Mouse (Mus musculus) embryonic fibroblast, embryonic 13.5 days (primary cell): Measurements from ENCODE around the gene Nudt2.

Experiments
- CTCF ChIP-seq: IDR thresholded peaks from 2 replicates; pipeline ENCODE4 v1.5.1; 2011; ENCODE audit warnings: mild to moderate bottlenecking, control low read depth, low read length, moderate library complexity, borderline replicate concordance; ENCODE audit not compliant: insufficient read depth
- POLR2A ChIP-seq: IDR thresholded peaks from 2 replicates; pipeline ENCODE4 v1.6.1; 2011; ENCODE audit warnings: low read depth, mild to moderate bottlenecking, control low read depth, low read length, moderate library complexity

DNA sequence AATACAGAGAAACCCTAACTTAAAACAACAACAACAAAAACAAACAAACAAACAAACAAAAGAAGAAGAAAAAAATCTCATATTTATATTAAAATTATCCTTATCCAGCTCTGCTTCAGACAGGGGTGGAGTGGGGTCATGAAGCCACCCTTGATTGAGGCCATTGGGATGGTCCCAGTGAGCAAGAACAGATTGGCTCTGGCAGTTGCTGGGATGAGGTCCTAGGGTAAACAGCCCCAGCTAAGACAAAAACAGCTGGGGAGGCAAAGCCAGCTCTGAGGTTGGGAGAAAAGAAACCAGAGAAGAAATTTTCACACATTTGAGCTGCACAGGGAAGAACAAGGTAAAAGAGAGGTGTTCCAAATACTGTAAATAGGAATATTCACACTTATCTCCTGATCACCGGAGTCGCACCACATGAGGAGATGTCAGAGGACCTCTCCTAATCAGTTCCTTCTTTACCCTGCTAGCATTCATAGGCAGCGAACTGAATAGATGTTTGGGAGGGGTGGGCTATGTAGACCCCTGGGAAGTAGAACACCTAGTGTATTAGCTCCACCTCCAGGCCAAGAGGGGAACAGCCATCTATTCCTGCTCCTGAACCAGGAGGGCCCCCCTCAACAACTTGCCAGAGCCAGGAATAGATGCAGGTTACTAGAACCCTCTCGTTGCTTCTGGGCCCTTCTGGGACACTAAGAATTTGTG lies 14.0 kb downstream of the Nudt2 start:
- TF ChIP-seq POLR2A (no peak), CTCF (no peak)
